Mouse (Mus musculus) urinary bladder, adult 18-20 months (tissue): ENCODE results near the gene Clic4.
"Not testable (repeated sequence)": the region's sequence is repeated elsewhere in the genome, so short reads cannot be mapped to it uniquely, and the experiment has no call there.

Experiments
- DNase-seq, 2 experiments: peaks; one replicate each; pipeline ENCODE4 v3.0.0; 2022; ENCODE audit warnings: low spot score in 2 of 2, mixed read lengths in 2 of 2

The Clic4 gene

GRCm38 (mm10) chr4:135191185-135191584 lies 81.4 kb downstream of the Clic4 start:
- DNase-seq: no peak

- DNase-seq: no peak
These were observed 82.2 kb downstream of the Clic4 start for GRCm38 (mm10) chr4:135190364-135190763.

- no peak for DNase-seq
These were observed 83.1 kb downstream of the Clic4 start for GRCm38 (mm10) chr4:135189452-135190008.

GRCm38 (mm10) chr4:135184277-135184676 lies 88.3 kb downstream of the Clic4 start:
- not testable (repeated sequence) for DNase-seq

- no peak for DNase-seq
These were observed 90.8 kb downstream of the Clic4 start for GRCm38 (mm10) chr4:135181819-135182218.

- no peak for DNase-seq
These were observed 93.5 kb downstream of the Clic4 start for GRCm38 (mm10) chr4:135179077-135179481.

- DNase-seq: no peak
These were observed 95.0 kb downstream of the Clic4 start for GRCm38 (mm10) chr4:135177568-135177967.

GRCm38 (mm10) chr4:135175406-135176120 lies 97.1 kb downstream of the Clic4 start:
- no peak for DNase-seq

GRCm38 (mm10) chr4:135171304-135171875 lies 101.2 kb downstream of the Clic4 start:
- no peak for DNase-seq

GRCm38 (mm10) chr4:135169501-135169900 lies 103.1 kb downstream of the Clic4 start:
- no peak for DNase-seq

- no peak for DNase-seq
These were observed 103.5 kb downstream of the Clic4 start for GRCm38 (mm10) chr4:135169096-135169495.

- no peak for DNase-seq
These were observed 104.6 kb downstream of the Clic4 start for GRCm38 (mm10) chr4:135167816-135168527.

- no peak for DNase-seq
These were observed 106.0 kb downstream of the Clic4 start for GRCm38 (mm10) chr4:135166413-135167225.

- no peak for DNase-seq
These were observed 106.9 kb downstream of the Clic4 start for GRCm38 (mm10) chr4:135165761-135166160.
